Mouse (Mus musculus) forebrain, embryonic 16.5 days (tissue): Measurements from ENCODE around the gene 4930595M18Rik. TPM values are rescaled to one million over a fixed set of nuclear protein-coding genes. Genes with fewer than 3 reads are reported as not detected.

Source experiments
- ATAC-seq: fragments of 200-750 bp; cut with Nextera tagmentation; 2 replicates; pipeline ENCODE4 v1.8.0; 2017; ENCODE audit warnings: mild to moderate bottlenecking, moderate library complexity
- H3K27ac ChIP-seq: fragments of 300-500 bp; sonication (generic); 2 replicates; pipeline ENCODE4 v1.5.1; 2014; ENCODE audit warnings: low read length, control low read depth
- H3K27me3 ChIP-seq: fragments of 300-500 bp; sonication (generic); replicated peaks from 2 replicates; pipeline ENCODE4 v1.6.1; 2014; ENCODE audit warnings: low read length; ENCODE audit not compliant: control insufficient read depth, insufficient read depth
- H3K36me3 ChIP-seq: fragments of 300-500 bp; sonication (generic); 2 replicates; pipeline ENCODE4 v1.6.1; 2014; ENCODE audit not compliant: control insufficient read depth, insufficient read depth
- H3K4me1 ChIP-seq: fragments of 300-500 bp; sonication (generic); replicated peaks from 2 replicates; pipeline ENCODE4 v1.6.1; 2014; ENCODE audit warnings: low read length; ENCODE audit not compliant: control insufficient read depth, insufficient read depth
- H3K4me2 ChIP-seq: fragments of 300-500 bp; sonication (generic); 2 replicates; pipeline ENCODE4 v1.6.1; 2014; ENCODE audit warnings: mild to moderate bottlenecking, low read length, control low read depth
- H3K4me3 ChIP-seq: fragments of 300-500 bp; sonication (generic); replicated peaks from 2 replicates; pipeline ENCODE4 v1.5.1; 2014; ENCODE audit warnings: mild to moderate bottlenecking, low read length, control low read depth
- H3K9ac ChIP-seq: fragments of 300-500 bp; sonication (generic); replicated peaks from 2 replicates; pipeline ENCODE4 v1.6.1; 2014; ENCODE audit warnings: low read depth, low read length, control low read depth
- H3K9me3 ChIP-seq: fragments of 300-500 bp; sonication (generic); 2 replicates; pipeline ENCODE4 v1.6.1; 2016; ENCODE audit warnings: low read length; ENCODE audit not compliant: control insufficient read depth
- WGBS: fragments of 180-500 bp; shearing (Covaris S2); extraction: QIAGEN DNeasy Blood & Tissue Kit; methylation state at CpG from one replicate; pipeline ENCODE4 v1.1.7; 2014; 5-methylcytosine and 5-hydroxymethylcytosine counted together
- polyA plus RNA-seq: library from polyadenylated mRNA; unstranded; fragments of >200 nt; fragmentation: Nextera tagmentation; extraction: Ambion mirVana; gene quantifications from 2 replicates; pipeline ENCODE4 v1.2.1, GENCODE M21; 2015

Gene 4930595M18Rik
- polyA plus RNA-seq: not detected in 2 replicates

DNA sequence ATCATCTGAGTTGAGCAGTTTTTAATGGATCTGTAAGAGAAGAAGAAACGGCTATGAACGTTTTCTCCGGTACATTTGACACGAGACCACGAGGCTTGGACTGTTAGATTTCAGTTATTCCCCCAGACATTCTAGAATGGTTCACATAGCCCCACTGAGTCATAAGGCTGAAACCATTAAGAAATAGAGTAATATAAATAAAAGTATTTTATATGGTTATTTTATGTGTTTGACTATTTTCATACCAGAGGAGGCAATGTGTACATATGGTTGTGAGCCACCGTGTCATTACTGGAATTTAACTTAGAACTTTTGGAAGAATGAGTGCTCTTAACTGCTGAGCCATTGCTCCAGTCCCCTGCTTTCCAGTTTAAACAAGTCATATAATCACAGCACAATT is at the start of gene 4930595M18Rik:
TSS of gene 4930595M18Rik (minus strand) at position 101 of the 400 bp plus-strand sequence.
- H3K4me3 ChIP-seq: no peak within 1 kb of the TSS
- no peaks in the 10 kb centered on the region for H3K9me3 ChIP-seq
- no peak within 1 kb of the TSS for H3K9ac ChIP-seq
- no peak for ATAC-seq
- no peak within 1 kb of the TSS for H3K27ac ChIP-seq
- WGBS: 93% methylated on average over 6 of the region's 6 CpGs
- no peaks in the 10 kb centered on the region for H3K27me3 ChIP-seq
- no peaks in the 10 kb centered on the region for H3K36me3 ChIP-seq
- H3K4me1 ChIP-seq: no peaks in the 10 kb centered on the region
- no peak within 1 kb of the TSS for H3K4me2 ChIP-seq

- Histone ChIP-seq H3K4me1 (no peaks in the 10 kb centered on the region), H3K27me3 (no peaks in the 10 kb centered on the region), H3K4me3 (no peak overlapping the region), H3K36me3 (no peaks in the 10 kb centered on the region), H3K9ac (no peak overlapping the region), H3K27ac (no peak overlapping the region), H3K9me3 (no peaks in the 10 kb centered on the region), H3K4me2 (no peak overlapping the region)
- ATAC-seq: no peak
Observed at GRCm38 (mm10) chrX:81472500-81472899, 14.6 kb upstream of the 4930595M18Rik start.
